Mouse (Mus musculus): ENCODE data around the gene Grip2.

DNA sequence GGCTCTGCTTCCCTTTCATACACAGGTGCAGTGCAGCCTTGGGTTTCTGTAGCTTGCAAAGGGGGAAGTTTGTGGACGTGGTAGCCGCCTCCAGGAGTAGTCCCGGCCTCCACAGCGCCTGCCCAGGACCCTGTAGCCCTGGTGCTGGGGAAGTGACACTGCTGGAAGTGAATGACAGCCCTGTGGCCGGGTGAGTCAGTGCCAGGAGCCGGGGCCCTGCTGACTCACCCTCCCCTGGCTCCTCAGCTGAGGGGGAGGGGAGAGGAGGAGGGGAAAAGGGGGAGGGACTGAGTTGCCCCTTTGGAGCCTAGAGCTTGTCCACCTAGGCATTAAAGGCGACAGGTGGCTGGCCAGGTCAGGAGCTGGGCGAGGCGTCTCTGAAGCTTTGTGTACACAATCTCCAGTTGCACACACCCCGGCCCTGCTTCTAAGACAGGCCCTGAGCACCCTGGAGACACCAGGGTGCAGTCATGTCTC lies 114.2 kb downstream of the Grip2 start:
- TF ChIP-seq CTCF (IDR thresholded peaks at IDR 0.05; ENCODE audit: control insufficient read depth, insufficient read depth, low read length) (no peak), POLR2A (IDR thresholded peaks at IDR 0.05; ENCODE audit: borderline replicate concordance, control insufficient read depth, low read depth, low read length) (peak; percentile 17; the same call in 1 of the 2 replicates)

Measured in bone marrow, adult 2 months (tissue).